Mouse (Mus musculus): ENCODE data around the gene AI413582.

The AI413582 gene

DNA sequence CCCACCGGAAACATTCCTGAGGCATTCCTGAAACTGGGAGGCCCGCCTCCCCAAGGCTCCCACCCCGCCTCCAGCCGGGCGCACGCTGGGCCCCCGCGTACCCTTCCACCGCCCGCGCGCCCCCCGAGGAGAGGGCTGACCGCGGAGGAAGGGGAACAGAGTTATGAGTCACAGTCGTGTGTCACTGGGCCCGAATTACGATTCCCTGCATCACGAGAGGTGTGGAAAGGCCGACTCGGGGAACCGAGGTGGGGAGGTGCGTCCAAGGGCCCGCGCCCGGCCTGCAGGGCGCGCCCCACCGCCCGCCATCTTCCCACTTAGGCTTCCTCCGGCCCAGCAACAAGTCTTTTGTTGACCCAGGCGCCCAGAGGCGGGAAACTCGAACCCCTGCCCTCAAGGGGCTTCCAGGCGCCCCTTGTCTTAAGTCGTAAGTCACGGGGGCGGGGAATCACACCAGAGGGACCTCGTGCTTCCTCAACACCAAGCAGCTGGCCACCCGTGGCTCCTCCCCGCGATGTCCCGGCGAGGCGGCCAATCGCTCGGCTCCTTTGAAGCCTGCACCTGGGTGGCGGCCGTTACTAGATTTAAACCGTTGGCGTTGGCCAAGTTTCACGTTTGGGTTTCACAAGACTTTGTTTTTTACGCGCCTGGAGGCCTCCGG lies 9.9 kb downstream of the AI413582 start:
- DNase-seq (ENCODE audit: low read depth, low spot score): no peak

DNA sequence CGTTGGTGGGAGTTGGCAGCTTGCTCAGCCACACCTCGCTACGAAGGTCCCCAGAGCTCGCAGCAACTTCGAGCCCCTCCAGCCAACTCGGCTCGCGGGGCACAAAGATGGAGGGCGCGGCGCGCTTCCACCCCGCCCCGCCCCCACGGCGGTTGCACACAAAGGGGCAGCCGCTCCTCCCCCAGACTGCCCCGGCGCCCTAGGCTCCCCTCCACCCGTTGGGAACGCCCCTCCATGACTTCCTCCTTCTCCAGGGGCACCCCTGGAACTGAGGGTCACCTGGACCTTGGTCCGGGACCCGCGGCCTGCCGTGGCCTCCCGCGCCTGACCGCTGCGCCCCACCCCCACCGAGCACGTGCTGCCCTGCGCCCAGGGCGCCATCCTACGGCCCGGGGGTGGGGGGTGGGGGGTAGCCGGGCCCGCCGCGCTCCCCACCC lies 10.5 kb downstream of the AI413582 start:
- no peak for DNase-seq (ENCODE audit: low read depth, low spot score)

DNA sequence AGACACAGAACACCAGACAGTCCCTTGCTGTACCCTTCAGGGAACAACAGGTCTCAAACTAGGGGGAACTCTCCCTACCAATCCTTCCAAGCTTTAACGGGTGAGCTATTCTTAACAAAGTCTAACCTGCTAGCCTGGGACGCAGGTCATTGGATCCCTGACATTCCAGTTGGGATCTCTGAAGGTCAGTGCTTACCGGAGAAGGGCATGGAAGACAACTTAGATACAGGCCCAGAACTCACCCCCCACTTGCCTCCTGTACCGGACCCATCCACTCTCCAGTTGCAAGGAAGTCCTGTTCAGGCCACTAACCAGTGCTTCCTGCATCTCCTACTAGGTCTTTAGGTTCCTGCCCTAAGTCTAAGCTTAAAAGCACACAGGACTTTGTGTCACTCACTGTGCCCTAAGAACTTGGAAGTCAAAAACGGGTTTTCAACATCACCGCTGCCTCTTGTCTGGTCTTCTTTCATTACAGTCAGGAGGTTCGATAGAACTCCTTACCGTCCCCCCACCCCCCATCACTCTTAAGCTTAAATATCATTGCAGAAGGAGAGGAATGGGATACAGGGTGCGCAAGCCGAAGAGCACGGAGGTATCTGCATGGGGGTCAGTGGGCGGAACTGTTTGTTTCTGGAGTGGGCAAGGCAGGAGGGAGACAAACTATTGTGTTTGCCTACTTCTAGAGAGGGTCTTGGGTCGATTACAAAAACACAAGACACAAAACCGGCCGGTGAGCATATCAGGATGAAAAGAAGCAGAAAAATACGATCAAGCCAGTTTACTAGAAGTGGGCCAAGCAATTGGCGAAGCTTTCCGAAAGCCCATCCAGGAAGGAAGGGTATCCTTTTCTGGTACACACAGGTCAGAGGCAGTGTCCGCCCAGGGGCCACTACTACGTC lies 11.2 kb downstream of the AI413582 start:
- DNase-seq (ENCODE audit: low read depth, low spot score): no peak

DNA sequence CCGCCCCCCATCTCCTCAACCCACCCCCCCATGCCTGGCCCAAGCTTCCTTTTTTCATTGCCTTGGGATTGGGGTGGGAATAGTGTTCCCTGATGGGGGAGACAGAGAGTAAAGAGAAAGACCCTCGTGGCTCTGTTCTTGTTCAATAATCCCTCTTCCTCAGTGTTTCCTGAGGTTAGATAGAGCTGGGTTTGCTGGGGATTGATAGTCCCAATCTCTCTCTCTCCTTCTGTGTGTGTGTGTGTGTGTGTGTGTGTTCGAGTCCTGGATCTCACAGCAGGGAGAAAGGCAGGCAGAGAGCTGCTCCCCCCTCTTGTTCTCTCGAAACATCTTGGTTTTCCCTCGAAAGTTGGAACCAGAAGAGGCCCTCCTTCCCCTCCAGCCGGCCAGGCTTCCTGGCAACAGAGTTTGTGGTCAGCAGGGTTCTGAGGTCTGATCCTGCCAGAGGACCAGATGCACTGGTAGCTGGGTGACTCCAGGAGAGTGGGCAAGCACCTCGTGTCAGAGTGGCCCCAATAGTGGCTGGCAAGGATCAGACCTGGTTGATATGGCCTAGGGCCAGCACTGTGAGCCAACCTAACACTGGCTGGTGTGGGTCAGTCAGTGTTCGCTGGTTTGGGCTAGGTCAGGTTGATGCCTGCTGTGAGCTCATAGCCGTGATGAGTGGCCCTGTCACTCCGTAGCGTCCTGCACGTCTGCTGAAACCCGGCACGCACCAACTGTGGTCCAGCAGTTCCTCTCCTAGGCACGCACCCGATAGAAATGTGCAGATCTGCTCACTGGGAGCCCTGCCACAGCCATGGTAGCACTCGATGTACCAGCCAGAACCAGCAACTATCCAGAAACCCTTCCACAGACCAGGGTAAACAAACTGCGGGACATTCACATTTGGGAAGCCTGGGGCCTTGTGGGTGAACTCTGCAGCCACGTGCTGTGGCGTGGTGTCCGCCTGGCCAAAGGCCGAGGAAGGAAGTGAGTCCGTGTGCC lies 13.0 kb downstream of the AI413582 start:
- DNase-seq (ENCODE audit: low read depth, low spot score): no peak

DNA sequence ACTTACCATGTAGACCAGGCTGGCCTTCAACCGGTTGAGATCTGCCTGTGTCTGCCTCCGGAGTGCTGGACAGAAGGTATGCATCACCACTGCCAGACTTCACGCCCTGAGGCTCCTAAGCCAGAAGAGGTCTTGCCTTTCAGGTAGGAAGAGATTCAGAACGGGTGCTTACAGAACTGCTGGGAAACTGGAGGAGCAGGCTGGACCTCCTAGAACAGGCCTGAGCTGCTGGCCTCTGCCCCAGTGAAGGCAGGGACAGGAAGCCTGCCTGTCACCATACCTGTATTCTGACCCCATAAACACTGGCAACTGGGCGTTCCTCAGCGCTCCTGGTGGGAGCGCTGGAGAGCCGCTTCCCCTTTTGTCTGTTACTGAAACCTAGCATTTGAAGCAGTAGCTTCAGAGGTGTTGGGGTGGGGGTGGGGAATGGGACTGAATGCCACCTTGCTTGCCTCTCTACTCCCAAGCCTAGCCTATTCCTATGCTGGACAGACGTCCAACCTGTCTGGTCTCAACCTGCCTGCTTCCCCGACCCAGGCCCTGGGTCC lies 14.1 kb downstream of the AI413582 start:
- DNase-seq (ENCODE audit: low read depth, low spot score): no peak

DNA sequence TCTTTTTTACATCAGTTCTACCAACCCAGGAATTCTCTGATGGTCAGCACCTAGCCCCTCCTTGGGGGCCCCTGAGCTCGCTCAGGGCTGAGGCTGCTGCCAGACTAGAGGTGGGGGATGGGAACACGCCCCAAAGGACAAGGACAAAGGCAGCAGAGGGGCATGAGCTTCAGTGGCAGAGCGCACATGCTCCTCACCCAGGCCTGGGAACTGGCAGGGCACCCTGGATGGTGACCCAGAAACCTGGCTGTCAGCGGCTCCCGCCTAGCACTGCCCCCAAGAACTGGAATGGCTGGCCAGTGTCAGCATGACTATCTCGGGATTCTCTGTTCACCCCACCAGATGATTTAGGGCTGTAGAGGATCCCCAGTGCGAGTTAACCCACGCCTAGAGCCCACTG lies 16.3 kb downstream of the AI413582 start:
- no peak for DNase-seq (ENCODE audit: low read depth, low spot score)

DNA sequence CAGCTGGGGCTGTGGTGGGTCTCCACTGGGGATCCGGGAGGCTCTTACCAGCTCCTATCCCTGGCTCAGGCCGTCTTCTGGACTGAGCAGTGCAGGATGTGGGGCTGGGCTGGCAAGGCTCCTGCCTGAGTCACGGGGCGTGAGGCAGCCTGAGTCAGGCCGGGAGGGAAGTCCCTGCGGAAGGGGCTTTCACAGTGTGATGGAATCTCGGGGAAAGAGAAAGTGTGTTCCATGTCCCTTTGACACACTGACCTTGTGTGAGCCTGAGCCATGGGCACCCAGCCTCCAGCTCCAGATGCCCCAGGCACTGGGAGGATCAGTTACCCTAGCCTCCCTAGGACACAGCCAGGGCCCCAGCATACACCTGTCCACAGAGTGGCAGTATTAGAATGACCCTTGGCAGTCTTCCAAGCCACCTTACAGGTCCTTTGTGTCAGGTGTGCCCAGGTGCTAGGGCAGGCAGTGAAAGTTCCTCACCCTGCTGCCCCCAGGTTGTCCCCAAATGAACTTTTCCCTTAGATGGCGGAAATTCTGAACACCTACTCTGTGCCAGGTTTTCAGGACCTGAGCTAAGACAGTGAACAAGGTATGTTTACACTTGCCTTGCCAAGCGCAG lies 18.2 kb downstream of the AI413582 start:
- no peak for DNase-seq (ENCODE audit: low read depth, low spot score)

DNA sequence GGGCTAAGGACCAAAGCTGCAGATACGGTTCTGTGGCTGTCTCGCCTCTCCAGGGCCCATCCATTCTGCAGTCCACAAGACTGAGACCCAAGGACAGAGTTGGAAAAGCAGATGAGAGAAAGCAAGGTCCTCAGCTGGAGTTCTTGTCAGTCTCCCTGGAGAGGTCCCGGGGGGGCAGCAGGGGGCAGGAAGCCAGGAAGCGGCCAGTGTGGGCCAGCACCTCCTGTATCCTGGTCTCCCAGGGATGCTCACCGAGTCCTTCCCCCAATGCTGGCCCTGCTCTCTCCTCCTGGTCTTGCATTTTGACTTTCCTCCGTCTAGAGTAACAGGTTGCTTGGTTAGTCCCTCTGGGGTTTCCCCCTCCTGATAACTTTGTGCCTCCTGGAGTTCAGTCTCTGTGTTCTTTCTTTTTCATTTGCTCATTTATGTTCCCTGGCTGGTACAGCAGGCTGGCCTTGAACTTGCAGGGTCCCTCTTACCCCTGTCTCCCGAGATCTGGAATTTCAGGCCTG lies 18.9 kb downstream of the AI413582 start:
- no peak for DNase-seq (ENCODE audit: low read depth, low spot score)

DNA sequence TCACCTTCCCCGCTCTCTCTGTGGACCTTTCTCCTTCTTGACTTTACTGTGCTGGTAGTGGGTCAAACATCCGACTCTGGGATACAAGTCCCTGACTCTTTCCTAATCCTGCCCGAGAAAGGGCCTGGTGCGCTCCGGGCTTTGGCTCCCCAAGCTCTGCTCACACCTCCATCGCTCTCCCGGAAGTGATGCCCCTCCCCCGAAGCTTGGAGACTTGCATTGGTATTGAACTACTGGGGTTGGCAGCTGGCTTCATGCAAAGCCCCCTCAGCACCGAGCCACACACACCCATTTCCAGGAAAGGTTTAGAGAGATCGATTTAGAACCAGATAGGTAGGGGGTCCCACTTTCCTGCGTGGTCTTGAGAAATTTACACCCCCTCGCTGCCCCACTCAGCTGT lies 19.6 kb downstream of the AI413582 start:
- DNase-seq (ENCODE audit: low read depth, low spot score): no peak

DNA sequence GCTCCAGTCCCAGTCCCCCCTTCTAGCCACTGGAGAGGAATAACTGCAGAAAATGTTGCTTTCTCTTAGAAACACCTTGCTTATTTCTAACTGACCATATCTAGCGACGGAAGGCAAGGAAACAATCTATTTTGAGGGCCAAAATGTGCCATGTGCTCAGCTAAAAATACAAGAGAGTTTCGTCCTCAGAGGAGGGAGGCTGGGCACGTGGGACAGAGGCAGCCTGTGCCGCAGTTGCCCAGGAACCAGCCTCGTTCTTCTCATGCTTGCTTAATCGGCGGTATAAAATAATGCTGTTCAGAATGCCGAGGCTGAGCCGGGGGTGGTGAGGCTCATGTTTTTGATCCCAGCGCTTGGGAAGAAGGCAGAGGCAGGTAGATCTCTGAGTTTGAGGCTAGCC lies 21.0 kb downstream of the AI413582 start:
- DNase-seq (ENCODE audit: low read depth, low spot score): no peak

DNA sequence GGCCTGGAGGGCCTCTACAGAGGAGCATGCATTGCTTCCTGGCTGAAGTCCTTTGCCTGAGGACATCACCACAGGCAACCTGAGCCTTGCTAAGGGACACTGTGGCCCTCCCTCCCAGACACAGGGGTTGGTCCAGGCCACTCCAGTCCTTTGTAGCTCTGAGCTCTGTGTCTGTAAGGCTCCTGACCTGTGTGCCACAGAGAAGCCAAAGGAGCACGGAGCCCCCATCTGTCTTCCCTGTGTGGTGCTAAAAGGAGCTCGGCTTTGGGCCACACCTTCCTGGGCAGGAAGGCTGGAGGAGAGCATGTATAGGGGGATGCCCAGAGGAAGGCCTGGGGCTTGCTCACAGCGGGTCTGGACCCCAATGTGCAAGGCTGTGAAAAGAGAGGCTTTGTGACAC lies 23.6 kb downstream of the AI413582 start:
- no peak for DNase-seq (ENCODE audit: low read depth, low spot score)

DNA sequence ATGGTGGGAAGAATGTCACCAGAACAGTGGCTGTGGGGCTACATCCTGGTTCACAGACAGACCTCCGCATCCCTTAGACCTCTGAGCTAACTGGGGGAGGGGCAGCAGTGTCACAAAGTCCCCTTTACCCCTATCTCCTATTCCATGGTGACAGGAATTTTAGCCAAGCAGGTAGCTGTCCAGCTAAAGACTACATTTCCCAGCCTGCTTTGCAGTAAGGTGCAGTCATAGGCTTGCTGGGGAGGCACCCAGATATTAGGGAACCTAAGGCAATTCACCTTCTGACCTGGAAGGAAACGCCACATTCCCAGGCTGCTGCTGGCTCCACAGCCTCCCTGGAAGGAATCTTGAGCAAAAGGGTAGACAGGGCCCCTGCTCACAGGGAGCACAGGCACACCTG lies 24.3 kb downstream of the AI413582 start:
- DNase-seq (ENCODE audit: low read depth, low spot score): no peak

DNA sequence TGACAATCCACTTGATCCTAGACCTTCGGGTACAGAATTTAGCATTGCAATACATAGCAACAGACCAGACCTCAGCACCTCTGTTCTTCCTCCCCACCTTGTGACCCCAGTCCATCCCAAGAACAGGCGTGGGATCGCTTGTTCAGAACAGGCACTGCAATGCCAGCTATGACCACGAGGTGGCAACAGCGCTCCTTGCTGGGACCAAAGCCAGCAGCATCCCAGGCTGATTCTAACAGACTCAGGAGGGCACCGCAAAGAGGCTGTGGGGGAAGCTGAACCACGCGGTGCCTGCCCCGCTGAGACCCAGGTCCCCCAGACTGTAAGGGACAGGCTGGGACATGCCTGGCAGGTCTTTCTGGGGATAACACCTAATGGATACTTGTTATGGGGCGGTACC lies 30.8 kb downstream of the AI413582 start:
- DNase-seq (ENCODE audit: low read depth, low spot score): no peak

DNA sequence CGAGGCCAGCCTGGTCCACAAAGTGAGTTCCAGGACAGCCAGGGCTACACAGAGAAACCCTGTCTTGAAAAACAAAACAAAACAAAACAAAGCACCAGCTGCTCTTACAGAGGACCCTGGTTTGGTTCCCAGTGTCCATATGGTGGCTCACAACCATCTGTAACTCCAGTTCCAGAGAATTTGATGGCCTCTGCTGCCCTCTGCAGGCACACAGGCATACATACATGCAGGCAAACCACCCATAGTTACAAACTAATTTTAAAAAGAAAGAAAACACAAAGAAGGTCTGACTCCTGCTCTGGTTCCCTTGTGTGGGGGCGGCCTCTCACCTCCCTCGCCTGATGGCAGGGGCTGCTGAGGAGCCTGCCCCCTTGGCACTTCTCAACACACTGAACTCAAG lies 32.2 kb downstream of the AI413582 start:
- no peak for DNase-seq (ENCODE audit: low read depth, low spot score)

DNA sequence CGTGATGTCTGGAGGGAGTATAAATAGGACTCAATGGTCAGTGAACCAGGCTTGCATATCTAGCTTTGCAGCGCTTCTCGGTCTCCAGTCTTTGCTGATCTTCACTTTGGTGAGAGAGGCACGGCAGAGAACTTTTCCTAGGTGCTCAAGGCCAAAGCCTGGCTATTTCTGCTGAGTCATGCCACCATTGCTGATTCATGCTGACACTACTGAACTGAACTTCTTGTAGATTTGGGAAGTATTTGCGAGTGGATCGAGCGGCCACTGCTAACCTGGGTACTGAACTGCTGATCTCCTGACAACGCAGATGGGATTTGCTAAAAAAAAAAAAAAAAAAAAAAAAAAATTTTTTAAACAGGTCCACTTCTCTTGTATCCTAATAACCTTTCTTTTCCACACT lies 33.5 kb downstream of the AI413582 start:
- DNase-seq (ENCODE audit: low read depth, low spot score): no peak

DNA sequence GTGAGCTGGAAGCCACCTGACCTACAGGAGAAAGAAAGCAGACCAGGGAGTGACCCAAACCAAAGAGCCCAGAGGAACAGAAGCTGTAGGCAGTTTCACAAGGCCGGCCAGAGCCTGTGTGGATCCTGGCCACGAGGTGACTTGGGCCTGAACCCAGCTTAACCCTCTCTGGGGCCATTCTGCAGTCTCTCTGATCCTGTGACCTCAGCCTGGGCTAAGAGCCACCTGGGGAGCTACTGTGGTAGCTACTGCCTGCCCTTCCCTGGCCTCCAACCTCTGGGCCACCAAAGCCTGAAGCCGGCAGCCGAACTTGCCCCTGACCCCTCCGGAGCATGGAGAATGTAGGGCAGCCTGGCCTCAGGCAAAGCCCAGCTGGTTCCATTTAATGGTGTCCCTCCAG lies 36.8 kb downstream of the AI413582 start:
- no peak for DNase-seq (ENCODE audit: low read depth, low spot score)

DNA sequence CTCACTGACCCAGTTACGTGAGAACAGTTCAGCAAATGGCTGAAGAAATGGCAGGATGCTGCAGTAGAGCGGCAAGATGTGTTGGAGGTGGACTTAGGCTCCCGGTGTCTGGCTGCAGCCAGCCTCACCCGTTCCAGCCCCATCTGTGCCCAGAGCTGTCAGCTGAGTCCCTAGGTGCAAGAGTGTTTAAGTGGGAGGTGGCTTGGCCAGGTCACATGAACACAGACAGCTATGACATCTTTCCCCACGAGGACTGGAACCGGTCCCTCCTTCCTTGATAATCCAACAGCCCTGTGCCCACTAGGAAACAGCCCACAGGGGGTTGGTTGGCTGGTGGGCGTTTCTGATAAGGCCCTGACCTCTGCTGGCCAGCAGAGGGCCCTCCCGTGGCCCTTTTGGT lies 37.5 kb downstream of the AI413582 start:
- no peak for DNase-seq (ENCODE audit: low read depth, low spot score)

DNA sequence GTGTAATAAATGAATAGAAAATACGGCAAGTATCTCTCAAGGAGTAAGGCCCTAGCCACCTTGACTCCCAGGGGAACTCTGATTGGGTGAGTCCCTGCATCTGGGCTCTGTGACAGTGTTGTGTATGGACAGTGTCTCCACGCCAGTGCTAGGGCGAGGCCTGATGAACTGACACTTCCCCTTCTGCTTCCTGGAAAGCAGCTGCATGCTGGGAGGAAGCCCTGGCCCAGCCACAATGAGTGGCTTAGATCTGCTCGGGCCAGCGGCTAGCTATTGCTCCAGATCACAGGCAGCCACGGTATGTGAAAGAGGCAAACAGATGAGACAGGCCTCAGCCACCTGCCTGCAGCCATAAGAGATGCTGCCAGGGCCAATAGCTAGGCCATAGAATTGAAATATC lies 38.4 kb downstream of the AI413582 start:
- DNase-seq (ENCODE audit: low read depth, low spot score): no peak

DNA sequence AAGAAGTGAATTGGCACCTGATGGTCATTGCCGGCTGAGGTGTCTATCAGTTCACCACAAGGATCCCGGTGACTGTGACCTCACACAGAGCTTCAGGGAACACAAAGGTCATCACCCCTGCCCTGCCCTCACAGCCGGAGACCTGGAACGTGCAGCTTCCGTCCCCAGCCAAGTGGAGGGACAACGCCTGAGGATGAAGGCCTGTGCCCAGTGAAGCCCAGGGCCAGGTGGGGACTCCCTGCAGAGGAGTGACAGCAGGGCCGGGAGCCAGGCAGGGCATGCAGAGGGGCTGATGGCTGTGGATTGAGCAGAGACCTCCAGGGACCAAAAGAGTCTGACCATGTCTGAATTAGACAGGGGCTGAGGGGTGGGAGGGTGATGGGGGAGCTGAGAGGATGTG lies 42.4 kb downstream of the AI413582 start:
- DNase-seq (ENCODE audit: low read depth, low spot score): no peak

DNA sequence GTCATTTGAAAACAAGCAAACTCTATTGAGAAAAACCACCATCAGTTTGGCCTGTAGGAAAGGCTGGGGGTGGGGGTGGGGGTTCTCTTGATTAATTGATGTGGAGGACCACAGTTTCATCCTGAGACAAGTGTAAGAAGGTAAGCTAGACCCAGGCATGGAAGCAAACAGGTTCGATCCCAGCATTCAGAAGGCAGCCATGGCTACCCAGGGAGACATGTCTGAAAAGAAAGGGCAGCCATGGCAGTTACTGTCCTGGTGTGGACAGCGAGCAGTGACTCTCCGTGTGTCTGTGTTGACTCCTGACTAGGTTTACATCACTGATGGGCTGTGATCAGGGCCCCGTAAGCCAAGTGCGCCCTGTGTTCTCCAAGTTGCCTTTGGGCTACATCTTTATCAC lies 44.3 kb downstream of the AI413582 start, which contains the start of gene Grm4:
Gene Grm4, minus strand, starts transcription at position 101 of the 400 bp plus-strand sequence.
- no peak for DNase-seq (ENCODE audit: low read depth, low spot score)

DNA sequence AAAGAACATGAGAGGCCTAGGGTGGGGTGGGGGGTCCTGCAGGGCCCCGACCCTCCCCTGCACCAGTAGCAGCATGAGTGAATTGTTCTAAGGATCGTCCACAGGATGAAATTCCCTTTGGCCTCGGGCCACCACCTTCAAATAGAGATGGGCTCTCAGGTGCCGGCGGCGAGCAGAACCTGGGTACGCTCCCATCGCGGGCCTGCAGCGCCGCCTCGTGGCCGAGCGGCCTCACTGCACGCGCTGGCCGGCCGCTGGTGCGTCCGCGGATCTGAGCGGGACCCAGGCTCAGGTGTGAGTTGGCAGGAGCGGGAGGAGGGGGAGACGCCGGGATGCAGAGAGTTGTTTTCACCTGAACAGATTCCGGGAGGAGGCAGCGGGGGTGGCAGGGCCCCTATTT lies 45.0 kb downstream of the AI413582 start:
- no peak for DNase-seq (ENCODE audit: low read depth, low spot score)
